Comparison of ENCODE assay signal across 14 mouse cellular contexts in genomic region chr4:66033826-66034225, GRCm38 (mm10).
DNase-seq lines count a peak whose midpoint lies in the region; ATAC-seq and TF ChIP-seq lines count a peak whose summit lies in the region.
"Had no signal": no experiment of that assay in that cellular context is flagged by ENCODE, and none has a peak within 500 bp of the region (broad histone marks: within the 10 kb centered on the region; RNA-seq: fewer than 3 reads in every experiment).

No protein-coding gene starts in this region.

- no peak overlapping the region for H3K4me2 ChIP-seq in forebrain, embryonic 14.5 days (ENCODE audit: low read length)
- no peak overlapping the region for H3K4me2 ChIP-seq in forebrain, embryonic 15.5 days (replicated peaks)
- H3K4me2 ChIP-seq: embryonic facial prominence, embryonic 15.5 days; heart, embryonic 15.5 days; lung, embryonic 15.5 days had no signal

- 71% methylated on average over 3 of the region's 3 CpGs for WGBS in forebrain, embryonic 14.5 days
- 75% methylated on average over 3 of the region's 3 CpGs for WGBS in forebrain, embryonic 15.5 days

- H3K4me3 ChIP-seq in forebrain, embryonic 14.5 days (ENCODE audit: low read depth, low read length): no peak overlapping the region
- H3K4me3 ChIP-seq in forebrain, embryonic 15.5 days: no peak overlapping the region
- H3K4me3 ChIP-seq in left cerebral cortex, adult 2 months: no peak overlapping the region
- H3K4me3 ChIP-seq: embryonic facial prominence, embryonic 15.5 days; heart, embryonic 15.5 days; lung, embryonic 15.5 days had no signal

- ATAC-seq in forebrain, embryonic 14.5 days: no peak
- no peak for ATAC-seq in forebrain, embryonic 15.5 days (replicated peaks)
- no peak for ATAC-seq in megakaryocyte-erythroid progenitor cell, adult 5-6 weeks (replicated peaks; ENCODE audit: low FRiP score, low TSS enrichment, poor library complexity, severe bottlenecking)

- no peaks in the 10 kb centered on the region for H3K27me3 ChIP-seq in forebrain, embryonic 14.5 days (replicated peaks; ENCODE audit: control insufficient read depth, insufficient read depth, low read length)
- H3K27me3 ChIP-seq in forebrain, embryonic 15.5 days: no peaks in the 10 kb centered on the region
- H3K27me3 ChIP-seq: embryonic facial prominence, embryonic 15.5 days; heart, embryonic 15.5 days; lung, embryonic 15.5 days had no signal

- H3K9ac ChIP-seq in forebrain, embryonic 14.5 days (ENCODE audit: low read length): no peak overlapping the region
- H3K9ac ChIP-seq in forebrain, embryonic 15.5 days (replicated peaks): no peak overlapping the region
- H3K9ac ChIP-seq: embryonic facial prominence, embryonic 15.5 days; heart, embryonic 15.5 days; lung, embryonic 15.5 days had no signal

- peak; percentile 50 for TF ChIP-seq CTCF in left cerebral cortex, adult 2 months (IDR thresholded peaks at IDR 0.05)

- H3K27ac ChIP-seq in forebrain, embryonic 14.5 days (ENCODE audit: low read depth, low read length): no peak overlapping the region
- H3K27ac ChIP-seq in forebrain, embryonic 15.5 days (replicated peaks): no peak overlapping the region
- H3K27ac ChIP-seq in left cerebral cortex, adult 2 months: no peak overlapping the region
- H3K27ac ChIP-seq: embryonic facial prominence, embryonic 15.5 days; heart, embryonic 15.5 days; lung, embryonic 15.5 days had no signal

- H3K36me3 ChIP-seq in forebrain, embryonic 14.5 days (ENCODE audit: control insufficient read depth, insufficient read depth, low read length): no peaks in the 10 kb centered on the region
- H3K36me3 ChIP-seq in forebrain, embryonic 15.5 days: no peaks in the 10 kb centered on the region
- H3K36me3 ChIP-seq: embryonic facial prominence, embryonic 15.5 days; heart, embryonic 15.5 days; lung, embryonic 15.5 days had no signal

- H3K4me1 ChIP-seq in forebrain, embryonic 14.5 days (ENCODE audit: control insufficient read depth, insufficient read depth, low read length): no peaks in the 10 kb centered on the region
- H3K4me1 ChIP-seq in forebrain, embryonic 15.5 days: no peaks in the 10 kb centered on the region
- H3K4me1 ChIP-seq: embryonic facial prominence, embryonic 15.5 days; heart, embryonic 15.5 days; lung, embryonic 15.5 days had no signal

- peak; percentile 30 for DNase-seq in forebrain, embryonic 14.5 days (ENCODE audit: low spot score)
- no peak for DNase-seq in left cerebral cortex, adult 2 months (ENCODE audit: extremely low spot score in 1 of 2, low spot score in 2 of 2)
- DNase-seq in left cerebral cortex, postnatal 14 days (ENCODE audit: low spot score in 2 of 2): no peak
- DNase-seq in ES-CJ7 (ENCODE audit: low read depth, low spot score): peak; percentile 41
- DNase-seq in embryo, embryonic 11 days: peak; percentile 37
- DNase-seq in urinary bladder, adult 2 months (ENCODE audit: low spot score): no peak
- DNase-seq: kidney, adult 18-20 months; layer of hippocampus, postnatal 36 days; thymus, postnatal 25 days had no signal

- intact Hi-C loops in left cerebral cortex, adult 2 months (cut with DNase I): no loop called here
- intact Hi-C loops in left cerebral cortex, postnatal 14 days (cut with DNase I): no loop called here

- no peaks in the 10 kb centered on the region for H3K9me3 ChIP-seq in forebrain, embryonic 14.5 days (replicated peaks; ENCODE audit: control insufficient read depth, low read length)
- H3K9me3 ChIP-seq in forebrain, embryonic 15.5 days: no peaks in the 10 kb centered on the region
- H3K9me3 ChIP-seq: embryonic facial prominence, embryonic 15.5 days; heart, embryonic 15.5 days; lung, embryonic 15.5 days had no signal

Comparison
In these comparisons a context has a peak if more than half of its experiments do, and no peak if none do; other contexts are left out.
1. DNase-seq: peak in forebrain, embryonic 14.5 days (single experiment), ES-CJ7 (single experiment) and embryo, embryonic 11 days (single experiment); none in left cerebral cortex, adult 2 months (0 of 2), left cerebral cortex, postnatal 14 days (0 of 2) and urinary bladder, adult 2 months (single experiment).